Mouse (Mus musculus): Measurements from ENCODE around the gene Slc9a9. TPM values are rescaled to one million over a fixed set of nuclear protein-coding genes. Genes with fewer than 3 reads are reported as not detected.

Gene Slc9a9
- polyA plus RNA-seq, 1 experiment: 4.4 TPM

DNA sequence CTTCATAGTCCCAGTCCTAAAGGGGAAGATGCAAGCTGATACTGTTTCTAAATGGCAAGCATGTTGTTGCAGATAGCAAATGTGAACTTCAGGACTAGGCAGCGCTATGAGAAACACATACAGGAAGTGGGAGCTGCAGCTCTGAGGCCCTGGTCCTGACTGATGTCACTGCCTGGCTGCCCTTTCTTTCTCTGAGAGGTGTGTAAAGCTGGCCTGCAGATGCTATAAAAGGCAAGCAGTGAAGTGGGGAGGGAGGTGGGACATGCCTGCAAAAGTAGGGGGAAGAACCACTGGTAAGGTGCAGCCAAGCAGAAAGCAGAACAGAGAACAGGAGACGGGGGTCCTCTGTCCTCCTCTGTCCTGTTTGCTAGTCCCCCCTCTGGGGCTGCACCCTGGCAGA is 285.9 kb downstream of the Slc9a9 start:
- no peaks in the 10 kb centered on the region for H3K27me3 ChIP-seq (ENCODE audit: control insufficient read depth, insufficient read depth, insufficient read length)
- no peak overlapping the region for H3K4me3 ChIP-seq (ENCODE audit: insufficient read depth, poor library complexity, severe bottlenecking)
- no peaks in the 10 kb centered on the region for H3K79me2 ChIP-seq (ENCODE audit: control insufficient read depth, insufficient read depth)
- no peaks in the 10 kb centered on the region for H3K79me3 ChIP-seq (ENCODE audit: low read depth)
- H3ac ChIP-seq (ENCODE audit: control insufficient read depth, insufficient read length, low read depth): no peak overlapping the region
- H3K36me3 ChIP-seq (ENCODE audit: control insufficient read depth, insufficient read depth): no peaks in the 10 kb centered on the region
- TF ChIP-seq MYOD1 (IDR thresholded peaks at IDR 0.05; ENCODE audit: control insufficient read depth, insufficient read length, low read depth) (no peak), USF1 (IDR thresholded peaks at IDR 0.05; ENCODE audit: low read depth) (no peak), FOSL1 (IDR thresholded peaks at IDR 0.05; ENCODE audit: insufficient read depth, low read length, poor library complexity, severe bottlenecking) (no peak), MAX (IDR thresholded peaks at IDR 0.05) (no peak), MYOG (IDR thresholded peaks at IDR 0.05; ENCODE audit: control insufficient read depth, extremely low read depth, insufficient read length) (no peak), CTCF (IDR thresholded peaks at IDR 0.05; ENCODE audit: control insufficient read depth, insufficient read depth, insufficient read length) (no peak), CEBPB (IDR thresholded peaks at IDR 0.05; ENCODE audit: low read depth) (no peak)

DNA sequence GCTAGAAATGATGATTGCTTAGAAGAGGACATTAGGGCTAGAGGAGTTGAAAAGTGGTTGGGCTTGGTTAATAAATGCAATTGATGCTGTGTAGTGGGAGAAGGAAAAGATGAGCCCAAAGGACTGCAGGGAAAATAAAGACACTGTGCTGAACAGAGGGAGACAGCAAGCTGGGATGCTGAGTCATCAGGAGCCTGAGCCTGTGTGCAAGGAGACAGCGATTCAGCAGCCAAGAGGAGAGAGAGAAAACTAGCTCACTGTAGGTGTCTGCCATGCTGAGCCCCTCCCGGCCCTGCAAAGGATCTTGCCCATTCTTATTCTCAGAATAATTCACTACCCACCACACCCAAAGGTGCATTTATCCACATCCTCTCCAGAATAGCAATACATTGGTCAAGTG is 288.7 kb downstream of the Slc9a9 start:
- TF ChIP-seq FOSL1 (IDR thresholded peaks at IDR 0.05; ENCODE audit: insufficient read depth, low read length, poor library complexity, severe bottlenecking): no peak
- TF ChIP-seq MAX (IDR thresholded peaks at IDR 0.05): no peak
- TF ChIP-seq MYOG (IDR thresholded peaks at IDR 0.05; ENCODE audit: control insufficient read depth, extremely low read depth, insufficient read length): no peak
- TF ChIP-seq MYOD1 (IDR thresholded peaks at IDR 0.05; ENCODE audit: control insufficient read depth, insufficient read length, low read depth): no peak
- H3ac ChIP-seq (ENCODE audit: control insufficient read depth, insufficient read length, low read depth): no peak overlapping the region
- no peaks in the 10 kb centered on the region for H3K36me3 ChIP-seq (ENCODE audit: control insufficient read depth, insufficient read depth)
- no peak overlapping the region for H3K4me3 ChIP-seq (ENCODE audit: insufficient read depth, poor library complexity, severe bottlenecking)
- H3K27me3 ChIP-seq (ENCODE audit: control insufficient read depth, insufficient read depth, insufficient read length): no peaks in the 10 kb centered on the region
- no peaks in the 10 kb centered on the region for H3K79me2 ChIP-seq (ENCODE audit: control insufficient read depth, insufficient read depth)
- no peaks in the 10 kb centered on the region for H3K79me3 ChIP-seq (ENCODE audit: low read depth)

- Histone ChIP-seq H3K36me3 (ENCODE audit: control insufficient read depth, insufficient read depth) (no peaks in the 10 kb centered on the region), H3K79me3 (ENCODE audit: low read depth) (no peaks in the 10 kb centered on the region), H3ac (ENCODE audit: control insufficient read depth, insufficient read length, low read depth) (no peak overlapping the region), H3K4me3 (ENCODE audit: insufficient read depth, poor library complexity, severe bottlenecking) (no peak overlapping the region), H3K27me3 (ENCODE audit: control insufficient read depth, insufficient read depth, insufficient read length) (no peaks in the 10 kb centered on the region), H3K79me2 (ENCODE audit: control insufficient read depth, insufficient read depth) (no peaks in the 10 kb centered on the region)
- no peak for TF ChIP-seq CTCF (IDR thresholded peaks at IDR 0.05; ENCODE audit: control insufficient read depth, insufficient read depth, insufficient read length)
- no peak for TF ChIP-seq FOSL1 (IDR thresholded peaks at IDR 0.05; ENCODE audit: insufficient read depth, low read length, poor library complexity, severe bottlenecking)
- no peak for TF ChIP-seq MYOD1 (IDR thresholded peaks at IDR 0.05; ENCODE audit: control insufficient read depth, insufficient read length, low read depth)
- TF ChIP-seq MAX (IDR thresholded peaks at IDR 0.05): no peak
- no peak for TF ChIP-seq USF1 (IDR thresholded peaks at IDR 0.05; ENCODE audit: low read depth)
- no peak for TF ChIP-seq CEBPB (IDR thresholded peaks at IDR 0.05; ENCODE audit: low read depth)
- no peak for TF ChIP-seq MYOG (IDR thresholded peaks at IDR 0.05; ENCODE audit: control insufficient read depth, extremely low read depth, insufficient read length)
These were observed 298.9 kb downstream of the Slc9a9 start for GRCm38 (mm10) chr9:94968596-94969120.

- Histone ChIP-seq H3K27me3 (ENCODE audit: control insufficient read depth, insufficient read depth, insufficient read length) (no peaks in the 10 kb centered on the region), H3ac (ENCODE audit: control insufficient read depth, insufficient read length, low read depth) (no peak overlapping the region), H3K36me3 (ENCODE audit: control insufficient read depth, insufficient read depth) (no peaks in the 10 kb centered on the region), H3K79me2 (ENCODE audit: control insufficient read depth, insufficient read depth) (no peaks in the 10 kb centered on the region), H3K4me3 (ENCODE audit: insufficient read depth, poor library complexity, severe bottlenecking) (no peak overlapping the region), H3K79me3 (ENCODE audit: low read depth) (no peaks in the 10 kb centered on the region)
- TF ChIP-seq MYOD1 (IDR thresholded peaks at IDR 0.05; ENCODE audit: control insufficient read depth, insufficient read length, low read depth) (no peak), CEBPB (IDR thresholded peaks at IDR 0.05; ENCODE audit: low read depth) (no peak), USF1 (IDR thresholded peaks at IDR 0.05; ENCODE audit: low read depth) (no peak), CTCF (IDR thresholded peaks at IDR 0.05; ENCODE audit: control insufficient read depth, insufficient read depth, insufficient read length) (no peak), MYOG (IDR thresholded peaks at IDR 0.05; ENCODE audit: control insufficient read depth, extremely low read depth, insufficient read length) (no peak), FOSL1 (IDR thresholded peaks at IDR 0.05; ENCODE audit: insufficient read depth, low read length, poor library complexity, severe bottlenecking) (no peak), MAX (IDR thresholded peaks at IDR 0.05) (no peak)
These were observed 299.4 kb downstream of the Slc9a9 start for GRCm38 (mm10) chr9:94969131-94969530.

DNA sequence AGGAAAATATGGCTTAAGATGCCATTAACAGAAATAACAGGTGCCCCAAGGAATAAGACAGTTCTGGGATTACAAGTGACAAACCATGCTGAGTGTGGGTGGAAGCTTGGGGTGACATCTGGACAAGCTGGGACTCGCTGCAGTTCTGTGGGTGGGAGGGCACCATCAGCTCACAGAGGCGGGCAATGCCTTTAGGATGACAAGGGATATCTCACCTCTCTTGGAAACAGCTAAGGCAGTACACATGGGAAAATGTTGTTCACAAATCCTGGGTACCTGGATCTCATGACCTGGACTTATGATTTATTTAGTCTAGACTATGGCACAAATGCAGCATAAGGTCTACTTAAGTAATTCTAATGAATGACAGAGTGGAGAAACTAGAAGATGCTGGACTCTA is 302.3 kb downstream of the Slc9a9 start:
- H3K27me3 ChIP-seq (ENCODE audit: control insufficient read depth, insufficient read depth, insufficient read length): no peaks in the 10 kb centered on the region
- H3K79me3 ChIP-seq (ENCODE audit: low read depth): no peaks in the 10 kb centered on the region
- TF ChIP-seq MAX (IDR thresholded peaks at IDR 0.05) (no peak), FOSL1 (IDR thresholded peaks at IDR 0.05; ENCODE audit: insufficient read depth, low read length, poor library complexity, severe bottlenecking) (no peak), MYOD1 (IDR thresholded peaks at IDR 0.05; ENCODE audit: control insufficient read depth, insufficient read length, low read depth) (no peak), MYOG (IDR thresholded peaks at IDR 0.05; ENCODE audit: control insufficient read depth, extremely low read depth, insufficient read length) (no peak), CEBPB (IDR thresholded peaks at IDR 0.05; ENCODE audit: low read depth) (no peak), CTCF (IDR thresholded peaks at IDR 0.05; ENCODE audit: control insufficient read depth, insufficient read depth, insufficient read length) (no peak), USF1 (IDR thresholded peaks at IDR 0.05; ENCODE audit: low read depth) (no peak)

GRCm38 (mm10) chr9:94972693-94973092 is 303.0 kb downstream of the Slc9a9 start:
- Histone ChIP-seq H3K79me3 (ENCODE audit: low read depth) (no peaks in the 10 kb centered on the region), H3K27me3 (ENCODE audit: control insufficient read depth, insufficient read depth, insufficient read length) (no peaks in the 10 kb centered on the region), H3K36me3 (ENCODE audit: control insufficient read depth, insufficient read depth) (no peaks in the 10 kb centered on the region), H3ac (ENCODE audit: control insufficient read depth, insufficient read length, low read depth) (no peak overlapping the region), H3K79me2 (ENCODE audit: control insufficient read depth, insufficient read depth) (no peaks in the 10 kb centered on the region), H3K4me3 (ENCODE audit: insufficient read depth, poor library complexity, severe bottlenecking) (no peak overlapping the region)
- no peak for TF ChIP-seq CTCF (IDR thresholded peaks at IDR 0.05; ENCODE audit: control insufficient read depth, insufficient read depth, insufficient read length)
- TF ChIP-seq FOSL1 (IDR thresholded peaks at IDR 0.05; ENCODE audit: insufficient read depth, low read length, poor library complexity, severe bottlenecking): no peak
- no peak for TF ChIP-seq CEBPB (IDR thresholded peaks at IDR 0.05; ENCODE audit: low read depth)
- no peak for TF ChIP-seq MAX (IDR thresholded peaks at IDR 0.05)
- no peak for TF ChIP-seq MYOD1 (IDR thresholded peaks at IDR 0.05; ENCODE audit: control insufficient read depth, insufficient read length, low read depth)
- TF ChIP-seq MYOG (IDR thresholded peaks at IDR 0.05; ENCODE audit: control insufficient read depth, extremely low read depth, insufficient read length): no peak
- TF ChIP-seq USF1 (IDR thresholded peaks at IDR 0.05; ENCODE audit: low read depth): no peak

More for the DNA sequence above, 302.3 kb downstream of the Slc9a9 start:
- H3K36me3 ChIP-seq (ENCODE audit: control insufficient read depth, insufficient read depth): no peaks in the 10 kb centered on the region
- no peaks in the 10 kb centered on the region for H3K79me2 ChIP-seq (ENCODE audit: control insufficient read depth, insufficient read depth)
- no peak overlapping the region for H3ac ChIP-seq (ENCODE audit: control insufficient read depth, insufficient read length, low read depth)
- no peak overlapping the region for H3K4me3 ChIP-seq (ENCODE audit: insufficient read depth, poor library complexity, severe bottlenecking)

Measured in C2C12 (cell line).